Mouse (Mus musculus): Measurements from ENCODE around the gene Sox30.

The Sox30 gene

GRCm38 (mm10) chr11:46055896-46056769, 76.0 kb downstream of the Sox30 start, which contains the start of gene Adam19:
Adam19 (plus strand) TSS chr11:46055992.
- DNase-seq (ENCODE audit: low read depth), result no peak

GRCm38 (mm10) chr11:46056770-46057411, 76.8 kb downstream of the Sox30 start:
- DNase-seq (ENCODE audit: low read depth), result no peak

GRCm38 (mm10) chr11:46058011-46058410, 77.9 kb downstream of the Sox30 start:
- no peak for DNase-seq (ENCODE audit: low read depth)

GRCm38 (mm10) chr11:46058916-46059315, 78.8 kb downstream of the Sox30 start:
- no peak for DNase-seq (ENCODE audit: low read depth)

GRCm38 (mm10) chr11:46059887-46060650, 80.0 kb downstream of the Sox30 start:
- no peak for DNase-seq (ENCODE audit: low read depth)

GRCm38 (mm10) chr11:46060651-46061020, 80.5 kb downstream of the Sox30 start:
- no peak for DNase-seq (ENCODE audit: low read depth)

- no peak for DNase-seq (ENCODE audit: low read depth)
Observed at GRCm38 (mm10) chr11:46061776-46062445, 81.8 kb downstream of the Sox30 start.

- no peak for DNase-seq (ENCODE audit: low read depth)
Observed at GRCm38 (mm10) chr11:46062569-46062968, 82.5 kb downstream of the Sox30 start.

- no peak for DNase-seq (ENCODE audit: low read depth)
Observed at GRCm38 (mm10) chr11:46062993-46063731, 83.1 kb downstream of the Sox30 start.

GRCm38 (mm10) chr11:46064767-46065166, 84.7 kb downstream of the Sox30 start:
- no peak for DNase-seq (ENCODE audit: low read depth)

GRCm38 (mm10) chr11:46065201-46066011, 85.3 kb downstream of the Sox30 start:
- no peak for DNase-seq (ENCODE audit: low read depth)
